In genomic region chr6:48537105-48537954, GRCm38 (mm10) we compare ENCODE assay signal across 8 mouse cellular contexts. TPM values are rescaled to one million over a fixed set of nuclear protein-coding genes. Genes with fewer than 3 reads are reported as not detected.
DNase-seq lines count a peak whose midpoint lies in the region; ATAC-seq and TF ChIP-seq lines count a peak whose summit lies in the region.

TSS of gene Atp6v0e2 (plus strand) at chr6:48537615.

- no peak for TF ChIP-seq EP300 in ES-Bruce4 (IDR thresholded peaks at IDR 0.05; ENCODE audit: insufficient read depth, low read depth, low read length)

- no peaks in the 10 kb centered on the region for H3K36me3 ChIP-seq in ES-Bruce4 (ENCODE audit: control insufficient read depth, insufficient read depth, low read length, poor library complexity, severe bottlenecking)
- peaks cover 35% of the 10 kb centered on the region for H3K36me3 ChIP-seq in forebrain, postnatal 0 days (ENCODE audit: insufficient read depth)
- H3K36me3 ChIP-seq in liver, embryonic 12.5 days: no peaks in the 10 kb centered on the region; the same call in 1 of the 2 replicates
- peaks cover 19% of the 10 kb centered on the region; the same call in 1 of the 2 replicates for H3K36me3 ChIP-seq in neural tube, embryonic 14.5 days (ENCODE audit: control insufficient read depth, insufficient read depth, low read length)

- peak; percentile 98 for ATAC-seq in forebrain, postnatal 0 days
- 0 out of 2 replicates have a peak, but pooled peaks have one; percentile 19 for ATAC-seq in liver, embryonic 12.5 days
- ATAC-seq in neural tube, embryonic 14.5 days (ENCODE audit: low read depth): peak; percentile 95

- H3K4me3 ChIP-seq in ES-Bruce4 (ENCODE audit: low read depth, low read length): peak within 1 kb of the TSS; percentile 71
- peak within 1 kb of the TSS; percentile 70 for H3K4me3 ChIP-seq in forebrain, postnatal 0 days (ENCODE audit: low read depth, low read length)
- H3K4me3 ChIP-seq in liver, embryonic 12.5 days: peak within 1 kb of the TSS; percentile 32
- H3K4me3 ChIP-seq in neural tube, embryonic 14.5 days (ENCODE audit: low read depth, low read length): peak within 1 kb of the TSS; percentile 61

- TF ChIP-seq CTCF in ES-Bruce4 (IDR thresholded peaks at IDR 0.05; ENCODE audit: low read depth, low read length): no peak
- TF ChIP-seq CTCF in forebrain, postnatal 0 days (IDR thresholded peaks at IDR 0.05; ENCODE audit: low read depth): no peak; the same call in 1 of the 2 replicates

- peak; percentile 96 for DNase-seq in cerebellum, adult 11-12 months
- peak; percentile 99 for DNase-seq in forebrain, postnatal 0 days
- DNase-seq in heart, postnatal 14 days: peak; percentile 82 to 84
- DNase-seq in kidney, postnatal 4 days: peak; percentile 87 to 92
- peak; percentile 63 for DNase-seq in urinary bladder, adult 2 months (ENCODE audit: low spot score)

- H3K9me3 ChIP-seq in ES-Bruce4 (replicated peaks; ENCODE audit: control insufficient read depth, insufficient read depth, low read length, poor library complexity, severe bottlenecking): no peaks in the 10 kb centered on the region
- no peaks in the 10 kb centered on the region for H3K9me3 ChIP-seq in forebrain, postnatal 0 days (ENCODE audit: low read length)
- H3K9me3 ChIP-seq in liver, embryonic 12.5 days (replicated peaks): no peaks in the 10 kb centered on the region
- H3K9me3 ChIP-seq in neural tube, embryonic 14.5 days (ENCODE audit: control insufficient read depth, low read length): no peaks in the 10 kb centered on the region

- no peak within 1 kb of the TSS for H3K27ac ChIP-seq in ES-Bruce4 (ENCODE audit: insufficient read depth, low read length)
- H3K27ac ChIP-seq in forebrain, postnatal 0 days (ENCODE audit: low read depth, low read length): peak within 1 kb of the TSS; percentile 85
- H3K27ac ChIP-seq in liver, embryonic 12.5 days: no peak within 1 kb of the TSS
- H3K27ac ChIP-seq in neural tube, embryonic 14.5 days (ENCODE audit: low read depth, low read length): peak within 1 kb of the TSS; percentile 78

- H3K27me3 ChIP-seq in ES-Bruce4 (ENCODE audit: control insufficient read depth, insufficient read depth, low read length, poor library complexity, severe bottlenecking): no peaks in the 10 kb centered on the region
- H3K27me3 ChIP-seq in forebrain, postnatal 0 days (ENCODE audit: insufficient read depth, low read length): no peaks in the 10 kb centered on the region
- H3K27me3 ChIP-seq in liver, embryonic 12.5 days (replicated peaks): peaks cover 14% of the 10 kb centered on the region; the same call in 1 of the 2 replicates
- H3K27me3 ChIP-seq in neural tube, embryonic 14.5 days (ENCODE audit: control insufficient read depth, insufficient read depth, low read length): no peaks in the 10 kb centered on the region

- peaks cover 2% of the 10 kb centered on the region for H3K4me1 ChIP-seq in ES-Bruce4 (ENCODE audit: control insufficient read depth, insufficient read depth, low read length)
- H3K4me1 ChIP-seq in forebrain, postnatal 0 days (ENCODE audit: insufficient read depth): peaks cover 20% of the 10 kb centered on the region
- 0 out of 2 replicates have a peak, but pooled peaks cover 10% of the 10 kb centered on the region for H3K4me1 ChIP-seq in liver, embryonic 12.5 days
- H3K4me1 ChIP-seq in neural tube, embryonic 14.5 days (ENCODE audit: control insufficient read depth, insufficient read depth, low read length): peaks cover 15% of the 10 kb centered on the region

- 3% methylated on average over 38 of the region's 38 CpGs for WGBS in forebrain, postnatal 0 days
- WGBS in liver, embryonic 12.5 days (ENCODE audit: insufficient replicate concordance): 10% methylated on average over 38 of the region's 38 CpGs
- 3% methylated on average over 38 of the region's 38 CpGs for WGBS in neural tube, embryonic 14.5 days

- H3K4me2 ChIP-seq in forebrain, postnatal 0 days (ENCODE audit: low read depth): peak within 1 kb of the TSS; percentile 91
- peak within 1 kb of the TSS; percentile 60 for H3K4me2 ChIP-seq in liver, embryonic 12.5 days
- H3K4me2 ChIP-seq in neural tube, embryonic 14.5 days (ENCODE audit: low read depth, low read length): peak within 1 kb of the TSS; percentile 92

- intact Hi-C loops in heart, postnatal 14 days (cut with DNase I): loop anchor here (10.0 kb wide), 1 partner anchor 363 kb away; no protein-coding TSS in a partner anchor

- peak within 1 kb of the TSS; percentile 41 for H3K9ac ChIP-seq in ES-Bruce4 (ENCODE audit: low read depth, poor library complexity, severe bottlenecking)
- H3K9ac ChIP-seq in forebrain, postnatal 0 days: peak within 1 kb of the TSS; percentile 97
- H3K9ac ChIP-seq in liver, embryonic 12.5 days: no peak within 1 kb of the TSS
- H3K9ac ChIP-seq in neural tube, embryonic 14.5 days (replicated peaks; ENCODE audit: low read depth, low read length): peak within 1 kb of the TSS; percentile 90

- TF ChIP-seq POLR2A in ES-Bruce4 (IDR thresholded peaks at IDR 0.05; ENCODE audit: insufficient read depth, low read length): no peak

RNA-seq across cellular contexts. Expression of gene Atp6v0e2, which starts in this region (rescaled TPM):
- 16.9 and 20.3 TPM in 2 replicates for polyA plus RNA-seq in ES-Bruce4 (2011; ENCODE audit: insufficient read depth, insufficient read length, low read depth, missing spikeins)
- 288 and 325 TPM in 2 replicates for total RNA-seq in forebrain, postnatal 0 days (2014; rRNA removed)
- polyA plus RNA-seq in forebrain, postnatal 0 days (2015; fragmentation: Nextera tagmentation; extraction: Ambion mirVana): 384 and 414 TPM in 2 replicates
- 10 to 100 TPM; 17.2 to 18.2 TPM for total RNA-seq in heart, postnatal 14 days (2021)
- polyA plus RNA-seq in liver, embryonic 12.5 days (2016; fragmentation: Nextera tagmentation; extraction: Ambion mirVana): 1.8 and 2.3 TPM in 2 replicates
- 248 and 275 TPM in 2 replicates for polyA plus RNA-seq in neural tube, embryonic 14.5 days (2014; fragmentation: Nextera tagmentation; extraction: Ambion mirVana)
- 50.0 and 56.9 TPM in 2 replicates for polyA plus RNA-seq in urinary bladder, adult 2 months (2012; rRNA removed)

Comparison
In these comparisons a context has a peak if more than half of its experiments do, and no peak if none do; other contexts are left out.
1. RNA of gene Atp6v0e2 (total RNA-seq): 288 to 325 TPM in forebrain, postnatal 0 days; 17.2 to 18.2 TPM in heart, postnatal 14 days; every median in the first group is over 10 times any median in the second.
2. H3K27ac ChIP-seq: peak in forebrain, postnatal 0 days (single experiment) and neural tube, embryonic 14.5 days (single experiment); none in ES-Bruce4 (single experiment) and liver, embryonic 12.5 days (single experiment).
3. ATAC-seq: peak in every context shown above with its lines; median percentile 98 in forebrain, postnatal 0 days; 95 in neural tube, embryonic 14.5 days; 19 in liver, embryonic 12.5 days.
4. Peak in every context shown above with its lines, with median percentiles within 50 percentile points of each other: H3K4me3 ChIP-seq, DNase-seq and H3K4me2 ChIP-seq.